Mouse (Mus musculus): ENCODE data around the gene Usp49. TPM values are rescaled to one million over a fixed set of nuclear protein-coding genes. Genes with fewer than 3 reads are reported as not detected.
"Not testable (repeated sequence)": the region's sequence is repeated elsewhere in the genome, so short reads cannot be mapped to it uniquely, and the experiment has no call there.

Usp49 gene
- total RNA-seq, 2 experiments from 2014 or later = 3.0 to 3.5 TPM

- peak; percentile 64 for DNase-seq (ENCODE audit: low spot score)
These were observed 16.2 kb downstream of the Usp49 start for GRCm38 (mm10) chr17:47646683-47647082.

- DNase-seq (ENCODE audit: low spot score) = no peak
These were observed 18.5 kb downstream of the Usp49 start for GRCm38 (mm10) chr17:47648966-47649365.

- DNase-seq (ENCODE audit: low spot score) = no peak
These were observed 21.5 kb downstream of the Usp49 start for GRCm38 (mm10) chr17:47651953-47652352.

GRCm38 (mm10) chr17:47654346-47654745 is 23.9 kb downstream of the Usp49 start:
- not testable (repeated sequence) for DNase-seq (ENCODE audit: low spot score)

GRCm38 (mm10) chr17:47655697-47656096 is 25.2 kb downstream of the Usp49 start:
- DNase-seq (ENCODE audit: low spot score) = no peak

- DNase-seq (ENCODE audit: low spot score) = no peak
These were observed 27.4 kb downstream of the Usp49 start for GRCm38 (mm10) chr17:47657901-47658300.

GRCm38 (mm10) chr17:47658741-47659243 is 28.3 kb downstream of the Usp49 start:
- DNase-seq (ENCODE audit: low spot score) = no peak

GRCm38 (mm10) chr17:47663009-47663713 is 32.7 kb downstream of the Usp49 start:
- no peak for DNase-seq (ENCODE audit: low spot score)

- DNase-seq (ENCODE audit: low spot score) = no peak
These were observed 34.0 kb downstream of the Usp49 start for GRCm38 (mm10) chr17:47664474-47664873.

- no peak for DNase-seq (ENCODE audit: low spot score)
These were observed 38.7 kb downstream of the Usp49 start for GRCm38 (mm10) chr17:47669166-47669565.

GRCm38 (mm10) chr17:47671988-47672310 is 41.5 kb downstream of the Usp49 start:
- no peak for DNase-seq (ENCODE audit: low spot score)

GRCm38 (mm10) chr17:47672311-47673111 is 42.0 kb downstream of the Usp49 start:
- DNase-seq (ENCODE audit: low spot score) = peak; percentile 67

GRCm38 (mm10) chr17:47676581-47676980 is 46.1 kb downstream of the Usp49 start:
- peak; percentile 72 for DNase-seq (ENCODE audit: low spot score)

- DNase-seq (ENCODE audit: low spot score) = no peak
These were observed 47.7 kb downstream of the Usp49 start for GRCm38 (mm10) chr17:47678238-47678637.

GRCm38 (mm10) chr17:47678702-47679101 is 48.2 kb downstream of the Usp49 start:
- DNase-seq (ENCODE audit: low spot score) = no peak

- no peak for DNase-seq (ENCODE audit: low spot score)
These were observed 52.3 kb downstream of the Usp49 start for GRCm38 (mm10) chr17:47682836-47683235.

- DNase-seq (ENCODE audit: low spot score) = peak; percentile 96
These were observed 57.2 kb downstream of the Usp49 start for GRCm38 (mm10) chr17:47687409-47688343.

- DNase-seq (ENCODE audit: low spot score) = no peak
These were observed 57.8 kb downstream of the Usp49 start, which contains the start of gene Tomm6 for GRCm38 (mm10) chr17:47688344-47688607. Gene Tomm6 (minus strand): TSS chr17:47688386.

GRCm38 (mm10) chr17:47688608-47689575 is 58.4 kb downstream of the Usp49 start, which contains the start of gene Frs3:
Gene Frs3 (plus strand): TSS chr17:47689030.
- DNase-seq (ENCODE audit: low spot score) = peak; percentile 45

GRCm38 (mm10) chr17:47689894-47690293 is 59.4 kb downstream of the Usp49 start:
- DNase-seq (ENCODE audit: low spot score) = no peak

Data from gastrocnemius, adult 18-20 months (tissue).